Mouse (Mus musculus) midbrain, embryonic 12.5 days (tissue): ENCODE data around the gene Mdfic. TPM values are rescaled to one million over a fixed set of nuclear protein-coding genes. Genes with fewer than 3 reads are reported as not detected.

Experiments used
- ATAC-seq: fragments of 200-750 bp; cut with Nextera tagmentation; 2 replicates; pipeline ENCODE4 v1.8.0; 2017; ENCODE audit warnings: low read depth, moderate TSS enrichment, moderate library complexity; ENCODE audit not compliant: low FRiP score
- H3K27ac ChIP-seq: fragments of 300-500 bp; sonication (generic); replicated peaks from 2 replicates; pipeline ENCODE4 v1.5.1; 2016; ENCODE audit warnings: mild to moderate bottlenecking
- H3K27me3 ChIP-seq: fragments of 300-500 bp; sonication (generic); 2 replicates; pipeline ENCODE4 v1.6.1; 2016; ENCODE audit warnings: mild to moderate bottlenecking
- H3K36me3 ChIP-seq: fragments of 300-500 bp; sonication (generic); 2 replicates; pipeline ENCODE4 v1.6.1; 2016
- H3K4me1 ChIP-seq: fragments of 300-500 bp; sonication (generic); 2 replicates; pipeline ENCODE4 v1.6.1; 2016
- H3K4me2 ChIP-seq: fragments of 300-500 bp; sonication (generic); replicated peaks from 2 replicates; pipeline ENCODE4 v1.6.1; 2016; ENCODE audit warnings: mild to moderate bottlenecking, moderate library complexity
- H3K4me3 ChIP-seq: fragments of 300-500 bp; sonication (generic); 2 replicates; pipeline ENCODE4 v1.5.1; 2016; ENCODE audit warnings: mild to moderate bottlenecking
- H3K9ac ChIP-seq: fragments of 300-500 bp; sonication (generic); replicated peaks from 2 replicates; pipeline ENCODE4 v1.6.1; 2016; ENCODE audit warnings: mild to moderate bottlenecking, moderate library complexity
- H3K9me3 ChIP-seq: fragments of 300-500 bp; sonication (generic); 2 replicates; pipeline ENCODE4 v1.6.1; 2016; ENCODE audit warnings: mild to moderate bottlenecking
- WGBS: fragments of 180-500 bp; shearing (Covaris S2); methylation state at CpG from one replicate; pipeline ENCODE4 v1.1.7; 2016; 5-methylcytosine and 5-hydroxymethylcytosine counted together
- polyA plus RNA-seq: library from polyadenylated mRNA; unstranded; fragments of >200 nt; fragmentation: Nextera tagmentation; extraction: Ambion mirVana; gene quantifications from 2 replicates; pipeline ENCODE4 v1.2.1, GENCODE M21; 2016

Gene Mdfic
- polyA plus RNA-seq, 1 experiment from 2014 or later = 5.2 TPM

DNA sequence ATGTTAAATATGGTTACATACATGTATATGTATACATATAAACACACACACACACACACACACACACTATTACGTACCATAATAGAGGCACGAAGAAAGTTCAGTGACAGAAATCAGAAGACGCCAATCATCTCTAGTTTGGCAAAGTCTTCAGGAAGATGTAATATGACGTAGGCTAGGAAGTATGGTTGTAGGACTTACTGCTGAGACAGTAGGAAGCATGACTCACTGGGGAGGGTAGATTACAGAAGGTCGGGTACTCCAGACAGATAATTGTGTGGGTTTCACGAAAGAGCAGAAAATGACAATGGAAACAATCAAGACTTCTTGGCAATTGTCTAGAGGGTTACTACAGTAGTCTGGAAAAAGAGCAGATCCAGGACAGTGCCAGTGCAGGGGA is 6.0 kb downstream of the Mdfic start:
- Histone ChIP-seq H3K4me3 (no peak overlapping the region), H3K4me1 (0 out of 2 replicates have a peak, but pooled peaks cover 4% of the 10 kb centered on the region), H3K27me3 (no peaks in the 10 kb centered on the region), H3K9ac (no peak overlapping the region), H3K9me3 (no peaks in the 10 kb centered on the region), H3K4me2 (no peak overlapping the region), H3K36me3 (no peaks in the 10 kb centered on the region), H3K27ac (no peak overlapping the region)
- WGBS = 89% methylated on average over 6 of the region's 6 CpGs
- no peak for ATAC-seq

DNA sequence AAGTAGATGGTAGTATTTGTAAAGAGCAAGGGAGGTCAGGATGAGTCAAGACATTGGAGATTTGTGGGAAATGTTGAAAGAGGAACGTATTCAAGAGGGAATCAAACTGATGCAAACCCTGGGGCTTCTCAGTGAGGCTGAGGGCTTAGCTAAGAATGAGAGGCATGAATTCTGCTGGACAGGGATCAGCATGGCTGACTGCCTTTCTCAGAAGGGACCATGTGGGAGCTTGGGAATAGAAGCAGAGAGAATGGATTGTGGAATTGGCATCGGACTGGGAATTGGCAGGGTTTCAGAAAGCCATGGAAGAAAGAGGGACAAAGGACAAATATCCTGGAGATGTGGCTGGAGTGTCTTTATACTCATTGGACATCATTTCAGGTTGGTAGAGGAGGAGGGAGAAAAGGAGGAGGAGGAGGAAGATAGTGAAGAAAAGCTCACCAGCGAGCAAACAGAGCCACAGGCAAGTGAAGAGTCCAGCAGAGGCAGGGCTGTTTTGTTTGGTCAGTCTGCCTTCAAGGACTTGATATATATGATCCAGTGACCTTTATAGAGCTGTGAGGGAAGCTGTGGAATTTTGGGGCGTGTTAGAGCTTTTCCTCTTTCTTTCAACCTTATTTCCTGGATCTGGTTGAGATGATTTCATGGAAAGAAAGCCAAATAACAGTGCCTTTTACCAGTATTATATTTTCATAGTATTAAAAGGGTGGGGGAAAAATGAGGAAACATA is 7.4 kb downstream of the Mdfic start:
- ATAC-seq = no peak
- Histone ChIP-seq H3K4me1 (no peaks in the 10 kb centered on the region), H3K9me3 (no peaks in the 10 kb centered on the region), H3K4me3 (no peak overlapping the region), H3K9ac (no peak overlapping the region), H3K4me2 (no peak overlapping the region), H3K27me3 (no peaks in the 10 kb centered on the region), H3K27ac (no peak overlapping the region), H3K36me3 (no peaks in the 10 kb centered on the region)
- 51% methylated on average over 4 of the region's 4 CpGs for WGBS

DNA sequence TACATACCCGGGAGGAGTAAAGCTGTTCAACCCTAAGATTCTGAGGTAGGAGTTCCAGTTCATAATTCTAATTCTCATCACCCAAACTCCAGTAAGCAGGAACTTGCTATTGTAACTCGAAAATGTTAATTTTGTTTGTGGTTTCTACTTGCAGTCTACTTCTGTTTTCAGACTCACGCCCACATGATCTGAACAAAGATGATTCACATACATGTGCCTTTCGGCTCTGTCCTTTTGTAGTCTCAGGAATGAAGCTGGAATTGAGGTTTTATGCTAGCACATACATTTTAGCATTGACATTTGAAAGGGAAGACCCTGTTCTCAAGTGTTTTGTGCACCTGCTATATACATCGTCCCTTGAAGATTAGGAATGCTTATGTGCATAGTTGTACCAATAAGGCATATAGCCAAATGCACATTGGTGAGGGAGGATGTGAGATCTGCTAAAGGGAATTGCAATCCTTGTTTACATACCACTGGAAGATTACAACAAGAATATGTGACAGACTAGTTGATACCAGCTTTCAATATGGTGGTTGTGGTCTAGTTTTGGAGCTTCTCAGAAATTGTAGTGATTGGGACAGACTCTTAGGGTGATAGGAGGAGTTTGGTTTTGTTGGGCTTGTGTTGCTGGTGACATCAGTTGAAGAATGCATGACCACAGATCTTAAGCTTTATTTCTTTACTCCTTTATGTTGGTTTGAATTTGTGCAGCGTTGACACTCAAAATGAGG is 8.6 kb downstream of the Mdfic start:
- Histone ChIP-seq H3K4me2 (no peak overlapping the region), H3K27me3 (no peaks in the 10 kb centered on the region), H3K4me3 (no peak overlapping the region), H3K9me3 (no peaks in the 10 kb centered on the region), H3K27ac (no peak overlapping the region), H3K9ac (no peak overlapping the region), H3K36me3 (no peaks in the 10 kb centered on the region), H3K4me1 (no peaks in the 10 kb centered on the region)
- WGBS = 91% methylated on average over 6 of the region's 6 CpGs
- no peak for ATAC-seq

DNA sequence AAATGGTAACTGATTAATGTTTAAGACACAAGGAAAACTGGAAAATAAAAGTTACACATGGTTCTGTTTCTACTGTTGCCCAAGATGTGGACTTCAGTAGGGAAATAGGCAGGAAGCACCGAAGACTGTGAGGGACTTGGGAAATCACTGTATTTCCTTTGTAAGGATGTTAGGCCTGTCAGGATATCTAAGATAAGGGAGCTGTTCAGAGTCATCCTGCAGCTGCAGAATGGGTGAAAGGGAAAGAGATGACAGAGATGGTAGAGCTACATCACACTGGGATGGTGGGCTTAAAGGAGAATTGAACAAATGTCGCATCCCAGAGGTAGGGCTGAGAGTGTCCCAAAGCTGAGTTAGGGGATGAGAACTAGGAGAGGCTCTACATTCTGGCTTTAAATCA is 9.8 kb downstream of the Mdfic start:
- H3K9me3 ChIP-seq = no peaks in the 10 kb centered on the region
- H3K36me3 ChIP-seq = no peaks in the 10 kb centered on the region
- H3K9ac ChIP-seq = no peak overlapping the region
- no peak for ATAC-seq
- no peak overlapping the region for H3K27ac ChIP-seq
- H3K27me3 ChIP-seq = no peaks in the 10 kb centered on the region
- H3K4me2 ChIP-seq = no peak overlapping the region
- WGBS = 87% methylated on average over 2 of the region's 2 CpGs
- H3K4me3 ChIP-seq = no peak overlapping the region
- H3K4me1 ChIP-seq = no peaks in the 10 kb centered on the region

DNA sequence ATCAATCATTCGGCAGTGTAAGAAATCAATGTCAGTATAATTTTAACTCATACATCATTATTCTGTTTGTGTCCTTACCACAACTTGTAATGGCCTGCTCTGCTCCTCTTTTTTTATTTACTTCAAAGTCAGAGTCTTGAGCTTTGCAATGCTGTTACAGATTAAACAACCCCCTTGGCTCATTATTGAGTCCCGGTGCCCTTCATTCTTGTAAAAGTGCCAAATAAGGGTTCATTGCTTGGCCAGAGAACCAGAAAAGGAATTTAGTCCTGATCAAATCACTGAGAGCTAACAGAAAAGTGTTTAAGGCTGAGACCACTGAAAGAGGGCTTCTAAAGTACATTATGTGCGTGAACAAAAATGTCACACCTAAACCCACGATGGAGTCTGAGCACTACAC is 10.2 kb downstream of the Mdfic start:
- no peak overlapping the region for H3K9ac ChIP-seq
- H3K27me3 ChIP-seq = no peaks in the 10 kb centered on the region
- no peaks in the 10 kb centered on the region for H3K4me1 ChIP-seq
- H3K4me3 ChIP-seq = no peak overlapping the region
- no peak overlapping the region for H3K27ac ChIP-seq
- no peaks in the 10 kb centered on the region for H3K9me3 ChIP-seq
- no peak for ATAC-seq
- no peak overlapping the region for H3K4me2 ChIP-seq
- no peaks in the 10 kb centered on the region for H3K36me3 ChIP-seq
- WGBS = 78% methylated on average over 4 of the region's 4 CpGs

DNA sequence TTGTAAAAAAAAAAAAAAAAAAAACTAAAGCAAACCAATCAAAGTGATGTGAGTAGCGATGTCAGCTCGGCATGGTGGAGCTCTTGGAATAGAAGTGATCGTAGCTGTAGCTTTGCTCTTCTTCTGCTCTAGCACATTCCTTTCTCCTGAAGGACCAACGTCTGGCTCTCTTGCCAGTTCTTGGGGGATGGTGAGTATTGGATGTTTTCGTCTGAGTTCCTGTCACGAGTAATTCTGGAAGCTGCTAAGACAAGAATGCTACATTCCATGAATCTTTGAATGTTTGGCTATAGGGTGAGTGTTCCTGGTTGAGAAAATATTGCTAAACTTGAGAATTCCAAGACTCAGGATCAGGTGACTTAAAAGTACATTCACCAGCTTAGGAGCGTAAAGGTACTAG is 11.0 kb downstream of the Mdfic start:
- no peak overlapping the region for H3K4me3 ChIP-seq
- no peak overlapping the region for H3K27ac ChIP-seq
- no peak for ATAC-seq
- H3K9me3 ChIP-seq = no peaks in the 10 kb centered on the region
- H3K4me2 ChIP-seq = no peak overlapping the region
- H3K9ac ChIP-seq = no peak overlapping the region
- WGBS = 78% methylated on average over 7 of the region's 7 CpGs
- no peaks in the 10 kb centered on the region for H3K36me3 ChIP-seq
- H3K27me3 ChIP-seq = no peaks in the 10 kb centered on the region
- H3K4me1 ChIP-seq = no peaks in the 10 kb centered on the region

DNA sequence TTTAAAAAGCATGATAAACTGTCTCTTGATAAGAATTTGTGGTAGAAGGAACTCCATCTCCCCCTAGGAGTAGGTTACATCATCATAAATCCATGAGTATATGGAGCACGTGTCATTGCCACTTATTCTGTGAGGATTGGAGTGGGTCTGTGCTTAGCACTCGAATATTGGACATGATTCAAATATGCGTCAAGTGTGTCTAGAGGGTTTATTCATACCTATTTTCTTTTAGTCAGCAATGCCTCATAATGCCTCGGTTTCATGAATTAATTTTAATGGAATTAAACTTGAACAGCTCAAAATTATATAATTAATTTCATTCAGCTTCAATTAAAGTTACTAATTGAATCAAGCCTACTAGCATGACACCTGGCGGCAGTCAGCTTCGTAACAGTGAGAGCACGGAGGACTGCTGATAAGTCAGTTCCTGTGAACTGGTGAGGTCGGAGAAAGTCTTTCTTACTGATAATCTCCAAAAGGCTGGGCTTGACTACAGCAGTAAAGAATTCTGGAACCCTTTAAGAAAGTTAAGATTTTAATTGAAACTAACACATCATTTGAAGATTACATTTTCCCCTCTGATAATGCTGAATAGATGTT is 17.0 kb downstream of the Mdfic start:
- no peaks in the 10 kb centered on the region for H3K9me3 ChIP-seq
- no peaks in the 10 kb centered on the region for H3K4me1 ChIP-seq
- H3K27me3 ChIP-seq = no peaks in the 10 kb centered on the region
- H3K27ac ChIP-seq = no peak overlapping the region
- WGBS = 87% methylated on average over 8 of the region's 8 CpGs
- H3K9ac ChIP-seq = no peak overlapping the region
- no peak overlapping the region for H3K4me3 ChIP-seq
- H3K36me3 ChIP-seq = no peaks in the 10 kb centered on the region
- ATAC-seq = no peak
- no peak overlapping the region for H3K4me2 ChIP-seq

DNA sequence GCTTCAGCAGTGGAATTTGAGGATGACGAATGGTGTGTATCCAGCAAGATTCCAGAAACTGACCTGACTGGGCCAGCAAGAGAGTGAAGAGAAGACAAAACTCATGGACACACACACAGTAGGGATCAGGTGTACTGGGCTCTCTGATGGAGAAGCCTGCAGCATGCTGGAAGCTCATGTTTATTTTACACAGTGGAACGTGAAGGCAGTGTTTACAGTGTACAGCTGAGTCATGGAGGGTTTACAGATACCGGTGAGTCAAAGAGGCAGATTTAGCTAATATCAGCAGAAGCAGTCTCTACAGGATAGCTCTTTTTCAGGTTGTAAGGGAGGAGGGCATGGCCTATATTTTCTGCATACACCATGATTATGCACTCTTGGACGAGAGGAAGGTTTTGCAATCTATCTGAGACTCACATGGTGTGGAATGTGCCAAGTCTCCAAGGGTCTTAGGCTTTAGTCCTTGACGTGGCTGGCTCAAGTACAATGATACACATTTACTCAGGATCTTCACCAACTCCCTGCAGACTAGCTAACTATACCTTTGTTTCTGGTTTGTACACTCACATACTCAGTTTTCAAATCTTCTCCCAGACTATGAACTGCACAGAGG is 18.0 kb downstream of the Mdfic start:
- ATAC-seq = no peak
- Histone ChIP-seq H3K27ac (no peak overlapping the region), H3K9me3 (no peaks in the 10 kb centered on the region), H3K36me3 (no peaks in the 10 kb centered on the region), H3K27me3 (no peaks in the 10 kb centered on the region), H3K9ac (no peak overlapping the region), H3K4me1 (no peaks in the 10 kb centered on the region), H3K4me3 (no peak overlapping the region), H3K4me2 (no peak overlapping the region)
- WGBS = 84% methylated on average over 5 of the region's 5 CpGs

DNA sequence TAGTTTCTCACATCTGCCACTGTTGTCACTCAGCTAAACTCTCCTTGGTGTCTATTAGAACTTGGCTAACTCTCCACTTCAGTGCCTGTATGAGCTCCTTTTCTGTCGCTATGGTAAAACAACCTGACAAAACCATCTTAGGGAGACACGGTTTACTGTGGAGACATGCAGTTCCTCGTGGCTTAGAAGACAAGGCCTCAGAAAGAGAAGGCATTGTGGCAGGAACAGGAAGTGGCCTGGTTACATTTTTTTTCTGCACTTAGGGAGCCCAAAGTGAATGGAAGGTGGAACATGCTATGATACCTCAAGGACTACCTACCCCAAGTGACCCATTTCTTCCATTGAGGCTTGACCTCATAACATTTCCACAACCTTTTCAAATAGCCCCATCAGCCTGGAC is 18.7 kb downstream of the Mdfic start:
- Histone ChIP-seq H3K4me3 (no peak overlapping the region), H3K27ac (no peak overlapping the region), H3K36me3 (no peaks in the 10 kb centered on the region), H3K9me3 (no peaks in the 10 kb centered on the region), H3K4me2 (no peak overlapping the region), H3K27me3 (no peaks in the 10 kb centered on the region), H3K4me1 (no peaks in the 10 kb centered on the region), H3K9ac (no peak overlapping the region)
- no peak for ATAC-seq
- 83% methylated on average over 3 of the region's 3 CpGs for WGBS

DNA sequence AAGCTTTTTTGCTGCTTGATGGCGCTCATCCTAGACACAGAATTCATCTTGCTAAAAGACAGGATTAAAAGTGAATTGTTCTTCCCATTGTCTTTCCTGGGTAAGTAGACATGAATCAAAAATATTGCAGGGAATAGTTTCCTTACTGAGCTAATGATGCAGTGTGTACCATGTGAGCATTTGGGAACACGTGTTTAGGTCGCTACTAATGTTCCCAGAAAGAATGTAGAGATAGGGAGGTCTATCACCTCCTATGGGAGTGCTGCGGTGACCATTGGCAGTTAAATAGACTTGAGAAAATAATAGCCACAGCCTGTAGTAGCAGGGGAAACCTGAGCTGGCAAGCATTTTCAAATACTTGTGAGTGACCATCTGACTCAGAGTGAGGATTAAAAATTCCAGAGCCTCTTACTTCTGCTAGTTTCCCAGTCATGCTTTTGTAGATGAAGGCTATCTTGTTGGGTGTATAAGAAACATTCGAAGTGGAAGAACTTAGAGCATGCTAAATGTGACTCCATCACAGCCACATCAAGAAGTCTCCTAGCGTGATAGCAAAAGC is 22.2 kb downstream of the Mdfic start:
- ATAC-seq = no peak
- Histone ChIP-seq H3K27ac (no peak overlapping the region), H3K4me2 (no peak overlapping the region), H3K9ac (no peak overlapping the region), H3K4me3 (no peak overlapping the region), H3K36me3 (no peaks in the 10 kb centered on the region), H3K9me3 (no peaks in the 10 kb centered on the region), H3K4me1 (peaks cover 7% of the 10 kb centered on the region; the same call in 1 of the 2 replicates), H3K27me3 (no peaks in the 10 kb centered on the region)
- WGBS = 85% methylated on average over 6 of the region's 6 CpGs

DNA sequence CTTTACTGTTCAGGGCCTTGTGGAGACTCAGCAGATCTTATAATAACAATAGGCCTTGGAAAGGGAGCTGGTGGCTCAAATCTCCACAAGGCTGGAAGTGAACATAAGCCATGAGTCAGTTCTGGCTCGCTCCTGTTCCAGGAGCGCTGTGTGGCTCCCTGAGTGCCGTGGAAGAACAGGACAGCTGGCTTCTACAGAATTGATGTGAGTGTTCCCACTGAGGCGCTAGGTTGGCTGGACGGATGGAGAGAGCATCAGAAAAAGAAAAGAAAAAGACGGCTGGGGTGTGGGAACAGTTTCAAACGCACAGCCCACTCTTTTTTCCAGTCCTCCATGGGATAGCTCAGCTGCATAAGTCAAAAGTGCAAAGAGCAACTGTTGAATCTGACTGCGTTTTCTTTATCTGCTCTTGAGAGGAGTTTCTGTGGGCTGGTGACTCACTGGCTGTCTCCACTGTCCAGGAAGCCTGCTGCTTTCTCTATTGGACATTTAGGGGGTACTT is 22.9 kb downstream of the Mdfic start:
- H3K4me3 ChIP-seq = no peak overlapping the region
- H3K4me2 ChIP-seq = no peak overlapping the region
- H3K4me1 ChIP-seq = peaks cover 7% of the 10 kb centered on the region; the same call in 1 of the 2 replicates
- H3K27ac ChIP-seq = no peak overlapping the region
- H3K36me3 ChIP-seq = no peaks in the 10 kb centered on the region
- H3K27me3 ChIP-seq = no peaks in the 10 kb centered on the region
- H3K9me3 ChIP-seq = no peaks in the 10 kb centered on the region
- 70% methylated on average over 8 of the region's 8 CpGs for WGBS
- no peak for ATAC-seq
- H3K9ac ChIP-seq = no peak overlapping the region

DNA sequence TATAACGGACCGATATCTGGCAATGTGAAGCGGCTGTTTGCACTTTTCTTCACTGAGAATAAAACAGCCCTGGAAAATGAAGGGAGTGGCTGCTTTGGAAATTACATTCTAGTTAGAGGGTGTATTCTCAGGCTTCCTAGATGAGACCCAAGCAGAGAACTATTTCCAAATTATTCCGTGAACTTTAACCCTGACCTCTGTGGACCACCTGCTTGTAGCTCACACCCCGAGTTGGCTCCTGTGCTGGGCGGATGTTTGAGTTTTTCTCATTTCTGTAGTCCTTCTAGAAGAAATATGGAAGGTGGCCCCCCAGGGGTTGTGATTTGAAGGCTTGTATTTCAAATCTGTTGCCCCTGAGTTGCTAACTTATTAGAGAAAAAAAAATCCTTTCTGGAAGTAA is 23.3 kb downstream of the Mdfic start:
- Histone ChIP-seq H3K27me3 (no peaks in the 10 kb centered on the region), H3K4me3 (no peak overlapping the region), H3K36me3 (no peaks in the 10 kb centered on the region), H3K9me3 (no peaks in the 10 kb centered on the region), H3K27ac (no peak overlapping the region), H3K9ac (no peak overlapping the region), H3K4me1 (peaks cover 7% of the 10 kb centered on the region; the same call in 1 of the 2 replicates), H3K4me2 (no peak overlapping the region)
- WGBS = 80% methylated on average over 6 of the region's 6 CpGs
- ATAC-seq = no peak
